Mouse (Mus musculus) cerebellum, postnatal 36 days (tissue): ENCODE data around the gene Isoc2a.
"Not testable (repeated sequence)": the region's sequence is repeated elsewhere in the genome, so short reads cannot be mapped to it uniquely, and the experiment has no call there.

ENCODE experiments used
- DNase-seq, 2 experiments: peaks; one replicate each; pipeline ENCODE4 v3.0.0; 2021 to 2022; ENCODE audit warnings: mixed read lengths in 2 of 2

Gene Isoc2a

GRCm38 (mm10) chr7:4876753-4877221 lies at the start of gene Isoc2a:
TSS of gene Isoc2a (plus strand) at chr7:4877153.
- peak; percentile 82 to 89 for DNase-seq

GRCm38 (mm10) chr7:4830476-4830875 lies 46.5 kb upstream of the Isoc2a start:
- no peak for DNase-seq

GRCm38 (mm10) chr7:4835631-4836327 lies 41.2 kb upstream of the Isoc2a start:
- peak; percentile 21 to 26 for DNase-seq

- peak; percentile 83 to 85 for DNase-seq
These were observed 40.6 kb upstream of the Isoc2a start for GRCm38 (mm10) chr7:4836351-4836792.

GRCm38 (mm10) chr7:4837639-4838038 lies 39.3 kb upstream of the Isoc2a start:
- DNase-seq = no peak

GRCm38 (mm10) chr7:4842077-4842476 lies 34.9 kb upstream of the Isoc2a start:
- DNase-seq = no peak

- DNase-seq = no peak
These were observed 34.3 kb upstream of the Isoc2a start for GRCm38 (mm10) chr7:4842634-4843131.

- peak; percentile 29 to 38 for DNase-seq
These were observed 33.2 kb upstream of the Isoc2a start for GRCm38 (mm10) chr7:4843604-4844244.

- no peak for DNase-seq
These were observed 32.6 kb upstream of the Isoc2a start, which contains the start of gene Shisa7 for GRCm38 (mm10) chr7:4844245-4844916. TSS of gene Shisa7 (minus strand) at chr7:4844696.

GRCm38 (mm10) chr7:4844917-4845309 lies 32.0 kb upstream of the Isoc2a start:
- DNase-seq = peak; percentile 68 to 74

GRCm38 (mm10) chr7:4849372-4849771 lies 27.6 kb upstream of the Isoc2a start:
- no peak for DNase-seq

GRCm38 (mm10) chr7:4850621-4851314 lies 26.2 kb upstream of the Isoc2a start:
- no peak for DNase-seq

- DNase-seq = no peak
These were observed 25.7 kb upstream of the Isoc2a start for GRCm38 (mm10) chr7:4851315-4851688.

- DNase-seq = no peak
These were observed 23.3 kb upstream of the Isoc2a start for GRCm38 (mm10) chr7:4853613-4854012.

- no peak for DNase-seq
These were observed 20.4 kb upstream of the Isoc2a start for GRCm38 (mm10) chr7:4856508-4856907.

- peak in 1 of 2 experiments; percentile 42 for DNase-seq
These were observed 19.6 kb upstream of the Isoc2a start for GRCm38 (mm10) chr7:4857321-4857720.

GRCm38 (mm10) chr7:4859418-4859978 lies 17.5 kb upstream of the Isoc2a start:
- no peak for DNase-seq

- not testable (repeated sequence) for DNase-seq
These were observed 16.0 kb upstream of the Isoc2a start for GRCm38 (mm10) chr7:4860926-4861325.

GRCm38 (mm10) chr7:4863041-4863440 lies 13.9 kb upstream of the Isoc2a start:
- peak; percentile 50 to 55 for DNase-seq

GRCm38 (mm10) chr7:4863541-4864080 lies 13.3 kb upstream of the Isoc2a start:
- DNase-seq = no peak

- no peak for DNase-seq
These were observed 12.7 kb upstream of the Isoc2a start for GRCm38 (mm10) chr7:4864130-4864845.
